Mouse (Mus musculus) heart, adult 2 months (tissue): ENCODE measurements around the gene Gpr4.

Experiments used
- CTCF ChIP-seq: fragments of 200-600 bp; IDR thresholded peaks from 2 replicates; pipeline ENCODE4 v1.8.1; 2022; ENCODE audit warnings: antibody characterized with exemption, mild to moderate bottlenecking, moderate library complexity
- POLR2A ChIP-seq: fragments of 200-500 bp; IDR thresholded peaks from 2 replicates; pipeline ENCODE4 v1.6.1; 2011; ENCODE audit warnings: mild to moderate bottlenecking, low read depth, low read length, control low read depth; ENCODE audit not compliant: insufficient read depth

DNA sequence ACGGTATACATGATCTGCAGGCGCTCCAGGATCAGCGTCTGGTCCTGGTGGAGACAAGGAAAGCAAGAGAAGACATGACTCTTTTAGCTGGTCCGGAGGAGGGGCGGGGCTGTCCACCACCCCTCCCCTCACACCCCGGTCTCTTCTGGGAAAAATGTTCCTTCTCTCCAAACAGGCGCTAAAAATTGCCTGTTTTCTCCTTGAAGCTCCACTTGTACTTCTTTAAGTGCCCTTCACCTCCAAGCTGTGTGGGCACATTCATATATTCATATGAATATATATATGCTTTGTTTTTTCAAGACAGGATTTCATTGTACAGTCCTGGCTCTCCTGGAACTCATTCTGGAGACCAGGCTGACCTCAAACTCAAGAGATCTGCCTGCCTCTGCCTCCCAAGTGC lies 49.4 kb upstream of the Gpr4 start:
- TF ChIP-seq POLR2A (no peak), CTCF (no peak)
